Mouse (Mus musculus) heart, postnatal 0 days (tissue): Measurements from ENCODE around the gene Vgll4. TPM values are rescaled to one million over a fixed set of nuclear protein-coding genes. Genes with fewer than 3 reads are reported as not detected.

ENCODE experiments used
- ATAC-seq: fragments of 200-750 bp; cut with Nextera tagmentation; 2 replicates; pipeline ENCODE4 v1.8.0; 2017; ENCODE audit warnings: low read depth, moderate number of reproducible peaks, moderate library complexity; ENCODE audit not compliant: insufficient read depth
- DNase-seq: peaks from one replicate; pipeline ENCODE4 v3.0.0-alpha.2; 2016; ENCODE audit warnings: low spot score
- H3K27ac ChIP-seq: fragments of 300-500 bp; sonication (generic); 2 replicates; pipeline ENCODE4 v1.5.1; 2014; ENCODE audit warnings: low read depth, mild to moderate bottlenecking
- H3K27me3 ChIP-seq: fragments of 300-500 bp; sonication (generic); 2 replicates; pipeline ENCODE4 v1.6.1; 2014; ENCODE audit warnings: low read length, mixed read lengths; ENCODE audit not compliant: control insufficient read depth, insufficient read depth
- H3K36me3 ChIP-seq: fragments of 300-500 bp; sonication (generic); replicated peaks from 2 replicates; pipeline ENCODE4 v1.6.1; 2014; ENCODE audit warnings: low read length, mixed read lengths; ENCODE audit not compliant: control insufficient read depth, insufficient read depth
- H3K4me1 ChIP-seq: fragments of 300-500 bp; sonication (generic); 2 replicates; pipeline ENCODE4 v1.6.1; 2014; ENCODE audit warnings: antibody characterized with exemption; ENCODE audit not compliant: control insufficient read depth, insufficient read depth
- H3K4me2 ChIP-seq: fragments of 300-500 bp; sonication (generic); 2 replicates; pipeline ENCODE4 v1.6.1; 2014; ENCODE audit warnings: low read depth, mild to moderate bottlenecking, low read length, moderate library complexity
- H3K4me3 ChIP-seq: fragments of 300-500 bp; sonication (generic); 2 replicates; pipeline ENCODE4 v1.5.1; 2014; ENCODE audit warnings: low read depth, low read length
- H3K9ac ChIP-seq: fragments of 300-500 bp; sonication (generic); replicated peaks from 2 replicates; pipeline ENCODE4 v1.6.1; 2014; ENCODE audit warnings: low read depth, low read length, mixed read lengths
- H3K9me3 ChIP-seq: fragments of 300-500 bp; sonication (generic); replicated peaks from 2 replicates; pipeline ENCODE4 v1.6.1; 2016; ENCODE audit warnings: low read length; ENCODE audit not compliant: control insufficient read depth
- CTCF ChIP-seq: IDR thresholded peaks from 2 replicates; pipeline ENCODE4 v1.5.1; 2016; ENCODE audit warnings: antibody characterized with exemption, control low read depth, low read depth
- EP300 ChIP-seq: IDR thresholded peaks from 2 replicates; pipeline ENCODE4 v1.6.1; 2016; ENCODE audit warnings: antibody characterized with exemption, low read depth
- WGBS: fragments of 180-500 bp; shearing (Covaris S2); extraction: QIAGEN DNeasy Blood & Tissue Kit; methylation state at CpG from one replicate; pipeline ENCODE4 v1.1.7; 2014; 5-methylcytosine and 5-hydroxymethylcytosine counted together
- polyA plus RNA-seq: library from polyadenylated mRNA; unstranded; fragments of >200 nt; fragmentation: Nextera tagmentation; extraction: Ambion mirVana; gene quantifications from 2 replicates; pipeline ENCODE4 v1.2.1, GENCODE M21; 2015
- total RNA-seq: library from RNA; depleted of rRNA; stranded (reverse); fragments of >200 nt; gene quantifications from 2 replicates; pipeline ENCODE4 v1.2.3, GENCODE M21; 2014; ENCODE audit warnings: low replicate concordance

Vgll4 gene
- total and polyA plus RNA-seq, 2 experiments from 2014 or later: 38.8 to 52.2 TPM

GRCm38 (mm10) chr6:115010304-115010703, 40.5 kb upstream of the Vgll4 start:
- no peaks in the 10 kb centered on the region for H3K9me3 ChIP-seq
- TF ChIP-seq CTCF (no peak), EP300 (no peak)
- H3K27ac ChIP-seq: no peak overlapping the region
- WGBS: 83% methylated on average over 9 of the region's 9 CpGs
- ATAC-seq (no peak), DNase-seq (no peak)
- no peak overlapping the region for H3K4me3 ChIP-seq
- peaks cover 28% of the 10 kb centered on the region for H3K36me3 ChIP-seq
- no peak overlapping the region for H3K4me2 ChIP-seq
- H3K9ac ChIP-seq: no peak overlapping the region
- no peaks in the 10 kb centered on the region for H3K27me3 ChIP-seq
- H3K4me1 ChIP-seq: no peaks in the 10 kb centered on the region

- no peak overlapping the region for H3K27ac ChIP-seq
- H3K4me3 ChIP-seq: no peak overlapping the region
- H3K4me1 ChIP-seq: no peaks in the 10 kb centered on the region
- H3K9me3 ChIP-seq: no peaks in the 10 kb centered on the region
- no peak for TF ChIP-seq EP300
- peak; percentile 91 for TF ChIP-seq CTCF
- peak; percentile 56; the same call in 1 of the 2 replicates for ATAC-seq
- peaks cover 34% of the 10 kb centered on the region for H3K36me3 ChIP-seq
- DNase-seq: peak; percentile 69
- H3K27me3 ChIP-seq: no peaks in the 10 kb centered on the region
- WGBS: 37% methylated on average over 5 of the region's 5 CpGs
- no peak overlapping the region for H3K9ac ChIP-seq
- no peak overlapping the region for H3K4me2 ChIP-seq
These were observed 37.9 kb upstream of the Vgll4 start for GRCm38 (mm10) chr6:115007728-115008127.

GRCm38 (mm10) chr6:115006948-115007347, 37.2 kb upstream of the Vgll4 start:
- 46% methylated on average over 6 of the region's 6 CpGs for WGBS
- peaks cover 31% of the 10 kb centered on the region for H3K36me3 ChIP-seq
- no peaks in the 10 kb centered on the region for H3K9me3 ChIP-seq
- DNase-seq (peak; percentile 60), ATAC-seq (peak; percentile 75)
- H3K4me1 ChIP-seq: no peaks in the 10 kb centered on the region
- H3K9ac ChIP-seq: no peak overlapping the region
- no peak overlapping the region for H3K27ac ChIP-seq
- no peak overlapping the region for H3K4me3 ChIP-seq
- H3K4me2 ChIP-seq: no peak overlapping the region
- TF ChIP-seq CTCF (no peak), EP300 (no peak)
- no peaks in the 10 kb centered on the region for H3K27me3 ChIP-seq

GRCm38 (mm10) chr6:115006065-115006464, 36.3 kb upstream of the Vgll4 start:
- ATAC-seq (no peak), DNase-seq (no peak)
- Histone ChIP-seq H3K9me3 (no peaks in the 10 kb centered on the region), H3K36me3 (peaks cover 22% of the 10 kb centered on the region), H3K4me2 (no peak overlapping the region), H3K4me3 (no peak overlapping the region), H3K27me3 (no peaks in the 10 kb centered on the region), H3K27ac (no peak overlapping the region), H3K9ac (no peak overlapping the region), H3K4me1 (no peaks in the 10 kb centered on the region)
- TF ChIP-seq CTCF: no peak
- WGBS: 65% methylated on average over 3 of the region's 3 CpGs

GRCm38 (mm10) chr6:115005351-115005890, 35.6 kb upstream of the Vgll4 start:
- H3K9ac ChIP-seq: no peak overlapping the region
- 86% methylated on average over 8 of the region's 8 CpGs for WGBS

GRCm38 (mm10) chr6:115004636-115005035, 34.8 kb upstream of the Vgll4 start:
- H3K9me3 ChIP-seq: no peaks in the 10 kb centered on the region
- DNase-seq (no peak), ATAC-seq (no peak)
- no peak for TF ChIP-seq EP300
- no peak for TF ChIP-seq CTCF
- H3K4me2 ChIP-seq: no peak overlapping the region
- no peak overlapping the region for H3K27ac ChIP-seq
- H3K27me3 ChIP-seq: no peaks in the 10 kb centered on the region
- H3K9ac ChIP-seq: no peak overlapping the region
- peaks cover 15% of the 10 kb centered on the region for H3K36me3 ChIP-seq
- 83% methylated on average over 8 of the region's 8 CpGs for WGBS
- H3K4me3 ChIP-seq: no peak overlapping the region
- H3K4me1 ChIP-seq: no peaks in the 10 kb centered on the region

More at GRCm38 (mm10) chr6:115005351-115005890, 35.6 kb upstream of the Vgll4 start:
- Histone ChIP-seq H3K27me3 (no peaks in the 10 kb centered on the region), H3K4me3 (no peak overlapping the region), H3K36me3 (peaks cover 16% of the 10 kb centered on the region), H3K27ac (no peak overlapping the region), H3K4me2 (no peak overlapping the region), H3K4me1 (no peaks in the 10 kb centered on the region), H3K9me3 (no peaks in the 10 kb centered on the region)
- DNase-seq (no peak), ATAC-seq (no peak)
- TF ChIP-seq EP300: no peak
- no peak for TF ChIP-seq CTCF
